Mouse (Mus musculus) neural tube, embryonic 10.5 days (tissue): ENCODE measurements around the gene Spc25.

Source experiments
- DNase-seq: peaks from one replicate; pipeline ENCODE4 v3.0.0-alpha.2; 2017; ENCODE audit warnings: low spot score; ENCODE audit errors: extremely low spot score

The Spc25 gene

DNA sequence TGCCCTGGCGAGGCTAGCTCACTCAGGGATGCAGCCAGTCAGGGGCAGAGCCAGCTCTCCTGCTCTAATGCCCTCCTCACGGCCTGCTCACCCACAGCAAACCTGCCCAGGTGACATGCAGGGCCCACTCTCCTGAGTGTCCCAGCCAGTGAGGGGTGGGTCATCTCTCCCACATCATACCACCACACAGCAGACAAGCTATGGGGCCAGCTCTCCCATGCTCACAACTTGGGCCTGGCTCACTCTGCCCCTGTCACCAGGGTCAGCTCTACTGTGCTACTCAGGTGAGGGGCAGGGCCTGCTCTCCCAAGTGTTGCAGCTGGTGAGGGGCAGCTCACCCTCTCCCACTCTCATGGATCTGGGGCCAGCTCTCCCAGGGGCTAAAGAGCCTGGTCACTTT, 18.0 kb downstream of the Spc25 start:
- DNase-seq = no peak

DNA sequence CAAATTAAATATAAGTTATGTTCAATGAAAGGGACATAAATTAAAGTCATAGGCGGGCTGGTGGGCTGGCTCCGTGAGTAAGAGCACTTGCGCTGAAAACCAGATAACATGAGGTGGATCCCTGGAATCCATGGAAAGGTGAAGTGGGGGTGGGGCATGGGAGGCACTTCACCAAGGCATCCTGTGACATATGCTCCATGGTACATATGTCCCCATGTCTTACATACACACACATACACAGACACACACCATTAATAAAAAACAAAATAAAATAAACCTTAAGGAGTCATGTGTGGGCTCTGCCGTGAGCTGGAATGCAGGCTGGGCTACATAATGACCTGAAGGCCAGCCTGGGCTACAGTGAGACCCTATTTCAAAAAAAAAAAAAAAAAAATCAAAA, 26.3 kb downstream of the Spc25 start:
- no peak for DNase-seq

DNA sequence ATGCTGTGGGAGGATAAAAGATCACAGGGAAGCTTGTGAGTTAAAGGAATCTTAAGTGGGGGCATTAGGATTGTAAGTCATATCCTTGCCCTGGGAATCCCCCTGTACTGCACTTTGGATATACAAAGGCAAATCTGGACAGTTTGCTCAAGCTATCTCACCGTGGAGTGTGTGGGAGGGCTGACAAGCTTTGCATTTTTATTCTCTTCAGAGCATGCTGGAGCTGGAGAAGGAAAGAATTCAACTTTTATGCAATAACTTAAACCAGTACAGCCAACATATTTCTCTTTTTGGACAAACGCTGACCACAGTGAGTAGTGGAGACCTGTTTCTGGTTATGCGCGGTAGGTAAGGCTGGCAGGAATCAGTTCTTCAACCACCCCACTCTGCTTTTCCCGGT, 30.7 kb downstream of the Spc25 start:
- DNase-seq = no peak

DNA sequence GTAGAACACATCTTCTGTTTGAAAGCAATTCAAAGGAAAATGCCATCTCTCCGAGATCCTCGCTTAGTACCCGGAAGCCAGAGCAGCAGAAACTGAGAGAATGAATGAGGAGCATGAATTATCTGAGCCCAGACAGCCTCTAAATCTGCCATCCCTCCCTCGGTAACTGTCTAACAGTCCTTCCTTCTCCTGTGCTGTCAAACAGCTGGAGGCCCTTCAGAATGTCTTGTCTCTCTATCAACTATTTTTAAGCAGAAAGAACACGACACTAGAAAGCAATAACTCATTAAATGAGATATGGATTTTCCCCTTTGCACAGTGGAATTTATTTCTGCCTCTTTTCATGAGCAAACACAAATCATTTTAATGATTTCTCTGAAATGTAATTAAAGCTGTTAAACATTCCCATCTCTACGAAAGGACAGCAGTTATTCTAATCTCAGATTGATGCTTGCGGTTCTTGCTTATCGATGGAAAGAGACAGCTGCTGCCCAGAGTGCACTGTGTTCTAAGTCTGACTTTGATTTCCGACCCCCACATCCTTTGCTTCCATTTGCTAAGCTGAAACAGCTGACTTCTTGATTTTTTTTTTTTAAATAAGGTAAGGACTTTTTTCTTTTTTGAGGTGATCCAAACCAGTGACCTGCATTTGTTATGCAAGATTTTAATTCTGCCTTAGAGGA, 35.5 kb downstream of the Spc25 start:
- no peak for DNase-seq

DNA sequence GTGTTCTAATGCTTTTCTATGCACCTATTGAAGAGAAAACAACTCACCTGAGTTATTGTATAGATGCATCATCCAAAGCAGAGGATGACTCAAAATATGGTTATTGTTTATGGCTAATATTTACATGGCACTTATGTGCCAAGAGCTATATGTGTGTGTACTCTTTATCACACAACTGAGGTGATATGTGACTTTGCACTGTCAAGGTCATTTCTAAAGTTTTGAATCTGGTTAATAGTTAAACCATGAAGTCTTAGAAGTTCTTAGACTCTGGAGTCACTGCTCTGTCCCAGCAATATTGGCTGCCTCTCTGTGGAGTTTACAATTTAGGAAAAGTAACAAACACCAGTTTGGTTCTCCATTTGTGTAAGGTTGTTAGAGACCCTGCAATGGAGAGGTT, 47.1 kb downstream of the Spc25 start:
- no peak for DNase-seq

DNA sequence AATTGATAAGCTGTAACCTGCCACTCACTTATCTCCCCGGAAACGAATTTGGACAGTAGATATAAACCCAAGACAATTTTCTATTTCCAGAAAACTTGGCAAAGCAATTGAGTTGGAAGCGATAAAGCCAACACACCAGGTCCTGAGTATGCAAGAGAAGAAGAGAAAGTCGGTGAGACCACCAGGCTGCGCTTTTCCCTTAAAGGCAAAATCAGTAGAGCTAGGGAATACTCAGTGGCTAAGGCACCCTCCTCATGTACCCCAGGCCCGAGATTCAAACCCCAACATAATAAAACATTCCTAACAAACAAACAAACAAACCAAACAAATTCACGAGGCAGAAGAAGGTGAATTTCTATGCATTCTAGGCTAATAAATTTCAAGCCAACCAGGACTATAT, 49.7 kb downstream of the Spc25 start:
- no peak for DNase-seq

DNA sequence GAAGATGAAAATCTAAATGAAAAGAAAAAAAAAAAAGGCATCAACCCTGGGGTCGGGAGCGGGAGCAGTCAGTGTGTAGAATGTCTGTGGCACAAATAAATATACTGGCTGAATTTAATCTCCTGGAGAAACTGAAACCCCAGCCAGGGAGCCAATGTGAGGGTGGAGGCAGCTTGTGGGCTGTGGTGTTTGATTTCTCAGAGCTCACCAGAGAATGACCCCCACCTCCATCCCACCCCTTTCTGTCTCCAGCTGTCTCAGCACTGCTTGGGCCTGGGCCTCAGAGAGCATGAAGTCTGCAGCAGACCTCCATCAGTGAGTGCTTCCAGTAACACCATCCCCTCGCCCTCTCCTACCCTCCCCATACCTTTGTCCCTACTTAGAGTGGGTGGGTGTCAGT, 50.1 kb downstream of the Spc25 start:
- no peak for DNase-seq

DNA sequence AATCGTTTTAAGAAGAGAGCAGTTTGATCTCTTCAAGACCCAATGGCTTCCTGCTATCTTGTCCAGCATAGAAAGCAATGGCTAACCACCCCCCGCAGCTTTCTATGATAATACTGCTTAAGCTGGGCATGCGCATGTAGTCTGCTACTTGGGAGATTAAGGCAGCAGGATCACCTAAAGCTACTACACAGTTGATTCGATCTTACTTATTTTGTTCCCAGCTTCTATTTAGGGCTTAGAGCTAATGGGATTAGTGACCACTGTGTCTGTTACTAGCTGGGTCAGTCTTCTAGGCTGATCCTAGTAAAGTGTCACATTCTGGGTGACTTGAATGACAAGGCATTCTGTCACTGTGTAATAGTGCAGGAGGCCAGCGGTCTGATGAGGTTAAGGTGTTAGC, 55.2 kb downstream of the Spc25 start:
- no peak for DNase-seq

DNA sequence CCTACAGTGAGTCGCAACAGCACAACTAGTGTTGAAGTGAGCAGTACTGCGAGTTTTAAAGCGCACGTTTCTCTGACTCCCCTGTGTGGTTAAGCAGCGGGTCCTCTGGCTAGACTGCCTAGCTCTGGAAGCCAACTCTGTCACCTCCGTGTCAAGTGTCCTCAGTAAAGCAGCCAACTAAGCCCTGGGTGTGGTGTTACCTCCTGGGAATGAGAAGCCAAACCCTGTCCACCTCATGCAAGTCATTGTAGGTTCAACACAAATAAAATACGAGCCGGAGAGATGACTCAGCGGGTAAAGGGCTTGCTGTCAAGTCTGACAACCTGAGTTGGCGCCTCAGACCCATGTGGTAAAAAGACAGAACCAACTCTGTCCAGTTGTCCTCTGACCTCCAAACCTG, 56.8 kb downstream of the Spc25 start:
- no peak for DNase-seq

DNA sequence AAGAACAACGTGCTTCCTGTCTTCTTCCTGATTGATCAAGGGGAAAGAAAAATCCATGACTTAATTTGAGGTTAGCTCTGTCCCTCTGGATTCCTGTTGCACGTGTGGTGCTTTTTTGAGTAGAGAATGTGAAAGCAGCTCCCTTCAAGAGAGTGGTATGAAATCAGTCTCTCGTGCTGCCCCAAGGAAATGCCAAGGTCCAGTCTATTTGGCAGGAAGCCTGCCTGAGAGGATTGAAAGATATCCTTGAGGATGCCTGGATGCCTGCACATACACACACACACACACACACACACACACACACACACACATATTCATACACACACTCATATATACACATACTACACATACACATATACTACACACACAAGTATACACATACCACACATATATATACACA, 57.3 kb downstream of the Spc25 start:
- no peak for DNase-seq
